21 mouse cellular contexts compared by ENCODE assay signal in genomic region chr2:167375688-167376087, GRCm38 (mm10). TPM values are rescaled to one million over a fixed set of nuclear protein-coding genes. Genes with fewer than 3 reads are reported as not detected.
A peak's percentile ranks its signal among the peaks of the same experiment; 100 is the strongest.
DNase-seq lines count a peak whose midpoint lies in the region; ATAC-seq and TF ChIP-seq lines count a peak whose summit lies in the region.
"Had no signal": no experiment of that assay in that cellular context is flagged by ENCODE, and none has a peak within 500 bp of the region (broad histone marks: within the 10 kb centered on the region; RNA-seq: fewer than 3 reads in every experiment).

No protein-coding gene starts in this region.

- H3K36me3 ChIP-seq in heart, adult 2 months (ENCODE audit: control insufficient read depth, insufficient read depth, low read length): no peaks in the 10 kb centered on the region
- no peaks in the 10 kb centered on the region for H3K36me3 ChIP-seq in heart, embryonic 15.5 days
- H3K36me3 ChIP-seq in ES-E14 (ENCODE audit: control insufficient read depth, insufficient read depth, low read length, poor library complexity, severe bottlenecking): no peaks in the 10 kb centered on the region
- H3K36me3 ChIP-seq in small intestine, adult 2 months (ENCODE audit: control insufficient read depth, insufficient read depth, low read length): no peaks in the 10 kb centered on the region
- H3K36me3 ChIP-seq in hindbrain, embryonic 14.5 days (replicated peaks; ENCODE audit: control insufficient read depth, insufficient read depth): no peaks in the 10 kb centered on the region
- H3K36me3 ChIP-seq: embryonic facial prominence, embryonic 13.5 days; hindbrain, embryonic 15.5 days; limb, embryonic 10.5 days; liver, embryonic 15.5 days; lung, embryonic 15.5 days; midbrain, embryonic 15.5 days; neural tube, embryonic 13.5 days had no signal

- no peak overlapping the region for H3K4me3 ChIP-seq in heart, adult 2 months
- no peak overlapping the region for H3K4me3 ChIP-seq in heart, embryonic 15.5 days
- peak overlapping the region; percentile 43 to 47 for H3K4me3 ChIP-seq in ES-E14 (ENCODE audit: insufficient read depth in 1 of 2, low read depth in 1 of 2, low read length in 2 of 2, poor library complexity in 1 of 2, severe bottlenecking in 1 of 2)
- no peak overlapping the region for H3K4me3 ChIP-seq in small intestine, adult 2 months (ENCODE audit: low read depth, low read length)
- H3K4me3 ChIP-seq in hindbrain, embryonic 14.5 days (replicated peaks; ENCODE audit: low read length): no peak overlapping the region
- H3K4me3 ChIP-seq: embryonic facial prominence, embryonic 13.5 days; forebrain, embryonic 13.5 days; hindbrain, embryonic 15.5 days; limb, embryonic 10.5 days; liver, embryonic 15.5 days; lung, embryonic 15.5 days; midbrain, embryonic 15.5 days; neural tube, embryonic 13.5 days had no signal

- DNase-seq in heart, adult 2 months: no peak
- DNase-seq in heart, postnatal 14 days: no peak
- no peak for DNase-seq in heart, adult 8-10 months (ENCODE audit: low spot score)
- no peak for DNase-seq in ES-E14 (ENCODE audit: low read depth, low spot score)
- no peak for DNase-seq in hindbrain, embryonic 14.5 days (ENCODE audit: low spot score)
- DNase-seq: adrenal gland, adult 8-10 months; cerebellum, adult 2 months; kidney, adult 8-10 months; thymus, adult 18-20 months had no signal

- TF ChIP-seq EP300 in heart, adult 2 months (IDR thresholded peaks at IDR 0.05; ENCODE audit: insufficient read depth, low read depth, low read length): no peak

- no peaks in the 10 kb centered on the region for H3K27me3 ChIP-seq in heart, adult 2 months (ENCODE audit: control insufficient read depth, insufficient read depth, low read length)
- H3K27me3 ChIP-seq in heart, embryonic 15.5 days: no peaks in the 10 kb centered on the region
- H3K27me3 ChIP-seq in small intestine, adult 2 months (ENCODE audit: control insufficient read depth, insufficient read depth, low read length): no peaks in the 10 kb centered on the region
- no peaks in the 10 kb centered on the region for H3K27me3 ChIP-seq in hindbrain, embryonic 14.5 days (ENCODE audit: control insufficient read depth, insufficient read depth, low read length)
- H3K27me3 ChIP-seq: embryonic facial prominence, embryonic 13.5 days; forebrain, embryonic 13.5 days; hindbrain, embryonic 15.5 days; lung, embryonic 15.5 days; midbrain, embryonic 15.5 days; neural tube, embryonic 13.5 days had no signal

- TF ChIP-seq CTCF in heart, adult 2 months (IDR thresholded peaks at IDR 0.05): no peak
- TF ChIP-seq CTCF in small intestine, adult 2 months (IDR thresholded peaks at IDR 0.05; ENCODE audit: extremely low read depth, insufficient read length, insufficient replicate concordance, low read depth, low read length): no peak

- H3K27ac ChIP-seq in heart, adult 2 months: peak overlapping the region; percentile 65
- H3K27ac ChIP-seq in heart, embryonic 15.5 days: peak overlapping the region; percentile 76
- H3K27ac ChIP-seq in ES-E14 (ENCODE audit: insufficient read depth, low read depth, low read length, poor library complexity, severe bottlenecking): no peak overlapping the region; the same call in 1 of the 2 replicates
- peak overlapping the region; percentile 61 for H3K27ac ChIP-seq in small intestine, adult 2 months (ENCODE audit: insufficient read depth, low read depth, low read length)
- no peak overlapping the region for H3K27ac ChIP-seq in hindbrain, embryonic 14.5 days
- H3K27ac ChIP-seq: embryonic facial prominence, embryonic 13.5 days; forebrain, embryonic 13.5 days; hindbrain, embryonic 15.5 days; limb, embryonic 10.5 days; liver, embryonic 15.5 days; lung, embryonic 15.5 days; midbrain, embryonic 15.5 days; neural tube, embryonic 13.5 days had no signal

- peaks cover 12% of the 10 kb centered on the region for H3K4me1 ChIP-seq in heart, adult 2 months (ENCODE audit: control insufficient read depth, insufficient read depth, low read length)
- H3K4me1 ChIP-seq in heart, embryonic 15.5 days (replicated peaks): peaks cover 28% of the 10 kb centered on the region
- peaks cover 11 to 13% of the 10 kb centered on the region in 2 experiments for H3K4me1 ChIP-seq in ES-E14 (ENCODE audit: control insufficient read depth in 2 of 2, insufficient read depth in 2 of 2, low read length in 2 of 2, poor library complexity in 1 of 2)
- peaks cover 37% of the 10 kb centered on the region for H3K4me1 ChIP-seq in small intestine, adult 2 months (ENCODE audit: control insufficient read depth, insufficient read depth, insufficient read length, low read length)
- no peaks in the 10 kb centered on the region; the same call in 1 of the 2 replicates for H3K4me1 ChIP-seq in hindbrain, embryonic 14.5 days (replicated peaks; ENCODE audit: control insufficient read depth, insufficient read depth, low read length)
- H3K4me1 ChIP-seq: midbrain, embryonic 15.5 days had no signal

- in situ Hi-C loops in ES-E14 (cut with MboI; ENCODE audit: low sequenced_read_pairs in 2 of 2, unreplicated experiment in 2 of 2): no loop called here

- TF ChIP-seq POLR2A in heart, adult 2 months (IDR thresholded peaks at IDR 0.05; ENCODE audit: insufficient read depth, low read depth, low read length): no peak
- TF ChIP-seq POLR2A in small intestine, adult 2 months (IDR thresholded peaks at IDR 0.05; ENCODE audit: low read depth, low read length): no peak

- H3K9me3 ChIP-seq in heart, embryonic 15.5 days (replicated peaks): no peaks in the 10 kb centered on the region
- H3K9me3 ChIP-seq in ES-E14 (ENCODE audit: control insufficient read depth, insufficient read depth, low read depth, low read length): no peaks in the 10 kb centered on the region
- H3K9me3 ChIP-seq in hindbrain, embryonic 14.5 days (ENCODE audit: control insufficient read depth, low read length): no peaks in the 10 kb centered on the region
- H3K9me3 ChIP-seq: embryonic facial prominence, embryonic 13.5 days; forebrain, embryonic 13.5 days; hindbrain, embryonic 15.5 days; limb, embryonic 10.5 days; liver, embryonic 15.5 days; lung, embryonic 15.5 days; midbrain, embryonic 15.5 days; neural tube, embryonic 13.5 days had no signal

- peak overlapping the region; percentile 39 for H3K4me2 ChIP-seq in heart, embryonic 15.5 days
- H3K4me2 ChIP-seq in hindbrain, embryonic 14.5 days (replicated peaks): no peak overlapping the region
- H3K4me2 ChIP-seq: embryonic facial prominence, embryonic 13.5 days; forebrain, embryonic 13.5 days; hindbrain, embryonic 15.5 days; liver, embryonic 15.5 days; lung, embryonic 15.5 days; midbrain, embryonic 15.5 days; neural tube, embryonic 13.5 days had no signal

- ATAC-seq in heart, embryonic 15.5 days (replicated peaks; ENCODE audit: insufficient number of reproducible peaks, insufficient read depth, low FRiP score, low read depth): no peak
- no peak for ATAC-seq in hindbrain, embryonic 14.5 days (ENCODE audit: low FRiP score)
- ATAC-seq: activated CD4-positive, CD25-positive, alpha-beta regulatory T cell, adult 4 months; CD4-positive, CD25-positive, alpha-beta regulatory T cell, adult 4 months; forebrain, embryonic 13.5 days; midbrain, embryonic 15.5 days had no signal

- WGBS in heart, adult 2 months: 84% methylated on average over 5 of the region's 5 CpGs
- 80% methylated on average over 5 of the region's 5 CpGs for WGBS in heart, embryonic 15.5 days
- 77% methylated on average over 5 of the region's 5 CpGs for WGBS in small intestine, adult 2 months
- 92% methylated on average over 5 of the region's 5 CpGs for WGBS in hindbrain, embryonic 14.5 days

- H3K9ac ChIP-seq in heart, adult 2 months (ENCODE audit: low read depth, low read length): no peak overlapping the region
- H3K9ac ChIP-seq in heart, embryonic 15.5 days: no peak overlapping the region
- H3K9ac ChIP-seq in ES-E14 (ENCODE audit: insufficient read depth, low read depth, low read length, poor library complexity, severe bottlenecking): peak overlapping the region; percentile 72
- H3K9ac ChIP-seq in hindbrain, embryonic 14.5 days: no peak overlapping the region
- H3K9ac ChIP-seq: embryonic facial prominence, embryonic 13.5 days; forebrain, embryonic 13.5 days; hindbrain, embryonic 15.5 days; liver, embryonic 15.5 days; lung, embryonic 15.5 days; midbrain, embryonic 15.5 days; neural tube, embryonic 13.5 days had no signal

- intact Hi-C loops in heart, adult 2 months (cut with DNase I): no loop called here
- intact Hi-C loops in heart, postnatal 14 days (cut with DNase I): no loop called here

- no peaks in the 10 kb centered on the region for H3K79me2 ChIP-seq in heart, adult 2 months (replicated peaks; ENCODE audit: control insufficient read depth, insufficient read depth, low read length)

TF ChIP-seq in ES-E14, 5 proteins besides CTCF, POLR2A, EP300 and RAD21:
- no peak for TF ChIP-seq CHD2 (IDR thresholded peaks at IDR 0.05; ENCODE audit: low read depth, low read length)
- peak; percentile 80 for TF ChIP-seq ZNF384 (IDR thresholded peaks at IDR 0.05; ENCODE audit: low read depth, low read length)

RNA-seq across cellular contexts. Expression of gene B4galt5, which starts 26.7 kb away (rescaled TPM):
- total RNA-seq in heart, adult 2 months (2021): 10 to 100 TPM; 14.1 to 17.0 TPM
- 9.4 and 9.8 TPM in 2 replicates for polyA plus RNA-seq in heart, adult 2 months (2012; rRNA removed)
- 10 to 100 TPM; 18.5 to 19.8 TPM for total RNA-seq in heart, postnatal 14 days (2021)
- 11.7 and 12.7 TPM in 2 replicates for polyA plus RNA-seq in heart, embryonic 15.5 days (2015; fragmentation: Nextera tagmentation; extraction: Ambion mirVana)
- total RNA-seq in heart, adult 8-10 months (2022): 10 to 100 TPM in 3 of 4 experiments, 1 to 10 TPM in 1; 8.9 to 12.8 (median 11.6) TPM
- 40.5 and 61.7 TPM in 2 replicates for total RNA-seq in ES-E14 (2012; rRNA removed)
- 24.8 and 84.7 TPM in 2 replicates for polyA plus RNA-seq in small intestine, adult 2 months (2012; rRNA removed)
- polyA plus RNA-seq in hindbrain, embryonic 14.5 days (2014; fragmentation: Nextera tagmentation; extraction: Ambion mirVana): 24.7 and 33.3 TPM in 2 replicates

RNA-seq across cellular contexts. Expression of gene Slc9a8, which starts 45.8 kb away (rescaled TPM):
- total RNA-seq in heart, adult 2 months (2021): 10 to 100 TPM; 21.7 to 23.6 TPM
- 26.1 and 43.8 TPM in 2 replicates for polyA plus RNA-seq in heart, adult 2 months (2012; rRNA removed)
- total RNA-seq in heart, postnatal 14 days (2021): 10 to 100 TPM; 23.0 to 25.2 TPM
- 14.9 and 21.5 TPM in 2 replicates for polyA plus RNA-seq in heart, embryonic 15.5 days (2015; fragmentation: Nextera tagmentation; extraction: Ambion mirVana)
- total RNA-seq in heart, adult 8-10 months (2022): 10 to 100 TPM; 24.6 to 30.5 (median 25.6) TPM
- total RNA-seq in ES-E14 (2012; rRNA removed): 38.6 and 54.4 TPM in 2 replicates
- 19.8 and 34.8 TPM in 2 replicates for polyA plus RNA-seq in small intestine, adult 2 months (2012; rRNA removed)
- polyA plus RNA-seq in hindbrain, embryonic 14.5 days (2014; fragmentation: Nextera tagmentation; extraction: Ambion mirVana): 17.9 and 22.6 TPM in 2 replicates

Comparison
In these comparisons a context has a peak if more than half of its experiments do, and no peak if none do; other contexts are left out.
1. H3K27ac ChIP-seq: peak in heart, adult 2 months (single experiment), heart, embryonic 15.5 days (single experiment) and small intestine, adult 2 months (single experiment); none in ES-E14 (single experiment) and hindbrain, embryonic 14.5 days (single experiment).
2. H3K4me3 ChIP-seq: peak in ES-E14 (2 of 2); none in heart, adult 2 months (single experiment), heart, embryonic 15.5 days (single experiment), small intestine, adult 2 months (single experiment) and hindbrain, embryonic 14.5 days (single experiment).